Mouse (Mus musculus) CH12.LX (cell line): ENCODE results near the gene 1700020N01Rik. TPM values are rescaled to one million over a fixed set of nuclear protein-coding genes. Genes with fewer than 3 reads are reported as not detected.

Experiments used
- DNase-seq: peaks from one replicate; pipeline ENCODE4 v3.0.0-alpha.2; 2013; ENCODE audit errors: extremely low read depth
- H3K27ac ChIP-seq: 2 replicates; pipeline ENCODE4 v1.5.1; 2012; ENCODE audit warnings: low read depth, mild to moderate bottlenecking, control low read depth, moderate library complexity; ENCODE audit not compliant: insufficient read depth
- H3K27me3 ChIP-seq: replicated peaks from 2 replicates; pipeline ENCODE3; 2012; ENCODE audit warnings: inconsistent platforms
- H3K36me3 ChIP-seq, 2 experiments: replicated peaks in 1 of 2; 2 replicates each; pipeline versions ENCODE3 to v1.6.1; 2012; ENCODE audit warnings: inconsistent platforms in 1 of 2, low read length in 1 of 2, mild to moderate bottlenecking in 1 of 2, mixed read lengths in 1 of 2, moderate library complexity in 1 of 2; ENCODE audit not compliant: control insufficient read depth in 1 of 2, insufficient read depth in 1 of 2
- H3K4me1 ChIP-seq, 2 experiments: 2 replicates each; pipeline ENCODE4 v1.6.1; 2012; ENCODE audit warnings: inconsistent platforms in 1 of 2, moderate library complexity in 1 of 2; ENCODE audit not compliant: insufficient read depth in 2 of 2, control insufficient read depth in 1 of 2
- H3K4me2 ChIP-seq: 2 replicates; pipeline ENCODE4 v1.6.1; 2012; ENCODE audit warnings: low read depth, mild to moderate bottlenecking, control low read depth; ENCODE audit not compliant: poor library complexity, insufficient read depth, severe bottlenecking
- H3K4me3 ChIP-seq, 3 experiments: fragments of 150-350 bp in 1 of 3; sonication (generic) in 1 of 3; replicated peaks in 1 of 3; 2 replicates each; pipeline versions ENCODE3 to v1.5.1; 2011 to 2012; ENCODE audit warnings: low read depth in 2 of 3, low read length in 2 of 3, mild to moderate bottlenecking in 2 of 3, moderate library complexity in 2 of 3, control low read depth in 1 of 3, improper control_type of control experiment in 1 of 3, inconsistent platforms in 1 of 3, mixed read lengths in 1 of 3; ENCODE audit not compliant: poor library complexity in 1 of 3
- H3K79me2 ChIP-seq: replicated peaks from 2 replicates; pipeline ENCODE4 v1.6.1; 2012; ENCODE audit warnings: mild to moderate bottlenecking, moderate library complexity; ENCODE audit not compliant: control insufficient read depth, poor library complexity, insufficient read depth, severe bottlenecking; ENCODE audit errors: extremely low read depth
- H3K9ac ChIP-seq: 2 replicates; pipeline ENCODE4 v1.6.1; 2012; ENCODE audit warnings: low read depth, mild to moderate bottlenecking, control low read depth, moderate library complexity; ENCODE audit not compliant: insufficient read depth
- H3K9me3 ChIP-seq: replicated peaks from 2 replicates; pipeline ENCODE3; 2012; ENCODE audit warnings: low read length, inconsistent platforms, mixed read lengths
- BHLHE40 ChIP-seq: IDR thresholded peaks from 2 replicates; pipeline ENCODE4 v1.6.1; 2011; ENCODE audit warnings: mild to moderate bottlenecking, low read depth, low read length, improper control_type of control experiment
- CHD2 ChIP-seq: IDR thresholded peaks from 2 replicates; pipeline ENCODE4 v1.6.1; 2011; ENCODE audit warnings: low read length, improper control_type of control experiment
- CTCF ChIP-seq, 2 experiments: IDR thresholded peaks in 1 of 2; conservative IDR thresholded peaks in 1 of 2; 2 replicates each; pipeline ENCODE4 v1.5.1; 2011 to 2012; ENCODE audit warnings: low read depth in 2 of 2, low read length in 2 of 2, improper control_type of control experiment in 1 of 2, inconsistent platforms in 1 of 2, mild to moderate bottlenecking in 1 of 2, moderate library complexity in 1 of 2
- ELF1 ChIP-seq: IDR thresholded peaks from 2 replicates; pipeline ENCODE4 v1.6.1; 2014; ENCODE audit warnings: low read depth, mild to moderate bottlenecking, inconsistent platforms, low read length, improper control_type of control experiment
- ETS1 ChIP-seq: conservative IDR thresholded peaks from 2 replicates; pipeline ENCODE4 v1.6.1; 2012; ENCODE audit warnings: low read depth, mild to moderate bottlenecking, inconsistent platforms, low read length, improper control_type of control experiment, moderate library complexity
- GABPA ChIP-seq: IDR thresholded peaks from 2 replicates; pipeline ENCODE4 v1.6.1; 2012; ENCODE audit warnings: low read depth, low read length, improper control_type of control experiment, inconsistent platforms; ENCODE audit not compliant: insufficient replicate concordance
- HCFC1 ChIP-seq: IDR thresholded peaks from 2 replicates; pipeline ENCODE4 v1.6.1; 2012; ENCODE audit warnings: low read depth, mild to moderate bottlenecking, inconsistent platforms, low read length, improper control_type of control experiment
- IRF4 ChIP-seq: IDR thresholded peaks from 2 replicates; pipeline ENCODE4 v1.6.1; 2014; ENCODE audit warnings: low read depth, mild to moderate bottlenecking, inconsistent platforms, low read length, improper control_type of control experiment
- JUND ChIP-seq: conservative IDR thresholded peaks from 2 replicates; pipeline ENCODE4 v1.6.1; 2011; ENCODE audit warnings: low read depth, low read length, improper control_type of control experiment
- MAFK ChIP-seq: IDR thresholded peaks from 2 replicates; pipeline ENCODE4 v1.6.1; 2011; ENCODE audit warnings: low read length, improper control_type of control experiment; ENCODE audit not compliant: insufficient replicate concordance
- MAZ ChIP-seq: IDR thresholded peaks from 2 replicates; pipeline ENCODE4 v1.6.1; 2012; ENCODE audit warnings: low read depth, mild to moderate bottlenecking, inconsistent platforms, low read length, improper control_type of control experiment, moderate library complexity
- MEF2A ChIP-seq: IDR thresholded peaks from 2 replicates; pipeline ENCODE4 v1.6.1; 2014; ENCODE audit warnings: low read depth, mild to moderate bottlenecking, inconsistent platforms, low read length, improper control_type of control experiment, borderline replicate concordance
- MXI1 ChIP-seq: IDR thresholded peaks from 2 replicates; pipeline ENCODE4 v1.6.1; 2011; ENCODE audit warnings: mild to moderate bottlenecking, low read depth, low read length, improper control_type of control experiment
- MYC ChIP-seq: IDR thresholded peaks from 2 replicates; pipeline ENCODE4 v1.6.1; 2011; ENCODE audit warnings: low read depth, mild to moderate bottlenecking, improper control_type of control experiment, low read length
- NRF1 ChIP-seq: IDR thresholded peaks from 2 replicates; pipeline ENCODE4 v1.6.1; 2014; ENCODE audit warnings: low read depth, mild to moderate bottlenecking, inconsistent platforms, low read length, improper control_type of control experiment, moderate library complexity
- PAX5 ChIP-seq: IDR thresholded peaks from 2 replicates; pipeline ENCODE4 v1.6.1; 2012; ENCODE audit warnings: low read length, inconsistent platforms, mixed read lengths
- POLR2A ChIP-seq: IDR thresholded peaks from 2 replicates; pipeline ENCODE4 v1.6.1; 2011; ENCODE audit warnings: low read depth, mild to moderate bottlenecking, improper control_type of control experiment, low read length
- RAD21 ChIP-seq: IDR thresholded peaks from 2 replicates; pipeline ENCODE4 v1.6.1; 2011; ENCODE audit warnings: low read depth, mild to moderate bottlenecking, low read length, improper control_type of control experiment, moderate library complexity
- SIN3A ChIP-seq: IDR thresholded peaks from 2 replicates; pipeline ENCODE4 v1.6.1; 2012; ENCODE audit warnings: low read length, improper control_type of control experiment, inconsistent platforms
- SMC3 ChIP-seq: IDR thresholded peaks from 2 replicates; pipeline ENCODE4 v1.6.1; 2011; ENCODE audit warnings: low read depth, low read length, improper control_type of control experiment
- TBP ChIP-seq: conservative IDR thresholded peaks from 2 replicates; pipeline ENCODE4 v1.6.1; 2011; ENCODE audit warnings: low read depth, low read length, improper control_type of control experiment
- UBTF ChIP-seq: IDR thresholded peaks from 2 replicates; pipeline ENCODE4 v1.6.1; 2012; ENCODE audit warnings: low read depth, mild to moderate bottlenecking, inconsistent platforms, low read length, improper control_type of control experiment, moderate library complexity
- USF2 ChIP-seq: conservative IDR thresholded peaks from 2 replicates; pipeline ENCODE4 v1.6.1; 2011; ENCODE audit warnings: low read depth, low read length, improper control_type of control experiment
- ZC3H11A ChIP-seq: IDR thresholded peaks from 2 replicates; pipeline ENCODE4 v1.6.1; 2012; ENCODE audit warnings: low read depth, mild to moderate bottlenecking, inconsistent platforms, low read length, improper control_type of control experiment
- ZKSCAN1 ChIP-seq: IDR thresholded peaks from 2 replicates; pipeline ENCODE4 v1.6.1; 2012; ENCODE audit warnings: low read depth, inconsistent platforms, low read length, improper control_type of control experiment, borderline replicate concordance
- ZNF384 ChIP-seq: IDR thresholded peaks from 2 replicates; pipeline ENCODE4 v1.6.1; 2012; ENCODE audit warnings: low read depth, low read length, improper control_type of control experiment, inconsistent platforms
- dilution Hi-C: fragments of 300-500 bp; cut with MboI; formaldehyde crosslinking; loops from 2 replicates; pipeline ENCODE4 v1.14.3; 2020; ENCODE audit warnings: low sequenced_read_pairs; ENCODE audit not compliant: extremely low pct_unique_long_range_greater_than_20kb, extremely low pct_ligation_motif_present
- in situ Hi-C: fragments of 300-500 bp; cut with MboI; formaldehyde crosslinking; loops from 3 replicates; pipeline ENCODE4 v1.14.3; 2019; ENCODE audit warnings: low sequenced_read_pairs, low pct_ligation_motif_present, low pct_unique_long_range_greater_than_20kb, mixed read lengths
- polyA plus RNA-seq: library from polyadenylated mRNA; unstranded; fragments of >175 nt; gene quantifications from 2 replicates; pipeline ENCODE4 v1.2.1, GENCODE M21; 2012; ENCODE audit warnings: low read depth; ENCODE audit not compliant: insufficient read length
- total RNA-seq, 2 experiments: library from RNA; depleted of rRNA; stranded (reverse); fragments of 300-350 nt in 1 of 2; fragments of >200 nt in 1 of 2; gene quantifications; 2 replicates each; pipeline ENCODE4 v1.2.3; 2012 to 2014

The 1700020N01Rik gene
- total and polyA plus RNA-seq, 3 experiments, result not detected

DNA sequence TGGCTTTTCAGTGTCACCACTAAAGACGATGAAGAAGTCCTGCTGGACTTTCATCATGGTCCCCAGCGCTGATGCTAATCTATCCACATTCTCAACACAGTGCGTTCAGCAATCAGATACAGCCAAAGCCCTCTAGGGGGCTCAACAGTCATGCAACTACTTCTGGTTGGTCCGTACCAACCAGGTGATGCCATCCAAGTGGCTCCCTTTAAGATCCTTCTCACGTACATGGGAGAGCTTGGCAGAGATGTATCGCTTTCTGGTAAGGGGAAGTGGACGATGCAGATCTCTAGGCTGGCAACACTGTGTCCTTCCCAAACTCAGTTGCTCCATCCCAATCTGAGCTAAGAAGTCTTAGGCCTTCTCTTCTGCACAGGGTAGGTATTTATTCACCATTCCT lies 60.5 kb downstream of the 1700020N01Rik start:
- in situ Hi-C loops (no loop called here), dilution Hi-C loops (no loop called here)
- DNase-seq, result no peak
- H3K27me3 ChIP-seq, result no peaks in the 10 kb centered on the region
- no peaks in the 10 kb centered on the region for H3K79me2 ChIP-seq
- no peak overlapping the region for H3K9ac ChIP-seq
- no peaks in the 10 kb centered on the region for H3K4me1 ChIP-seq
- H3K27ac ChIP-seq, result no peak overlapping the region
- no peaks in the 10 kb centered on the region for H3K36me3 ChIP-seq
- H3K4me2 ChIP-seq, result no peak overlapping the region
- no peak overlapping the region for H3K4me3 ChIP-seq
- H3K9me3 ChIP-seq, result no peaks in the 10 kb centered on the region
- peak; percentile 51 for TF ChIP-seq SMC3
- TF ChIP-seq RAD21, result peak; percentile 54
- no peak for TF ChIP-seq NRF1
- peak in 1 of 2 experiments; percentile 56; a peak in 2 of 4 replicates for TF ChIP-seq CTCF (conservative IDR thresholded peaks at IDR 0.05 in 1 of 2, IDR thresholded peaks at IDR 0.05 in 1 of 2; ENCODE audit: low read depth in 2 of 2, low read length in 2 of 2)
- TF ChIP-seq, all 38 proteins: peak for 3

DNA sequence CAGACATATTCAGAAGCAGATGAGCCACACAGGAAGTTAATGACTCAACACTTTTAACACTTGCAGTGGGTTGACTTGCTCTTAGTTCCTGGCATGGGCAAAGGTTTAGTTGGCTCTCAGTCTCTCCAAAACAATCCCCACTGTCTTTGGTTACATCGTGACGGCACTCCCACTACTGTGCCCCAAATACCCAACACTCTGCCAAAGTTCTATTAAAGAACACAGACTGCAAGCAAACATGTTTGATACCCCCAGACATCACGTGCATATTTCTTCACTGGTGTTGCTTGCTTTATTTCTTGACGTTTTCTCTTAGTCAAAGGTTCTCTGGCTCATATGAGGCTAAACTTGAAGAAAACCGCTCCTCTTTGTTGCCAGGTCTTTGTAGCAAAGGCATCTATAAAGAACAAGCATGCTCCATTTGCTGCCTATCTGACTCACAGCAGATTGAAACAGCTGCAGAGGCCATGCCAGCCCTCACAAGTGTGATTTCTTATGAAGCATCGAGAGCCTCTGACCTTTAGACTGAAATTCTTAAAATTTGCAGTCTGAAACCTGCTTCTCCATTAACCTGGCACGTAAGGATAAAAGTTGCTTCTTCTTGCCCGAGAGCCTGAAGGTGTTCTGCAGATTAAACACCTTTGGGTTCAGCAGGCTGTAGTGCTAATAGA lies 66.8 kb downstream of the 1700020N01Rik start:
- Histone ChIP-seq H3K4me3 (no peak overlapping the region), H3K4me1 (peaks cover 0 to 6% of the 10 kb centered on the region in 2 experiments; a peak in 1 of 4 replicates), H3K9me3 (no peaks in the 10 kb centered on the region), H3K79me2 (no peaks in the 10 kb centered on the region), H3K4me2 (no peak overlapping the region), H3K36me3 (no peaks in the 10 kb centered on the region), H3K9ac (no peak overlapping the region), H3K27ac (no peak overlapping the region), H3K27me3 (no peaks in the 10 kb centered on the region)
- dilution Hi-C loops, result no loop called here
- DNase-seq, result no peak
- TF ChIP-seq MYC (no peak), JUND (no peak), USF2 (no peak), HCFC1 (no peak), CTCF (conservative IDR thresholded peaks at IDR 0.05 in 1 of 2, IDR thresholded peaks at IDR 0.05 in 1 of 2; ENCODE audit: low read depth in 2 of 2, low read length in 2 of 2) (no peak), CHD2 (no peak), TBP (no peak), MXI1 (no peak), ELF1 (no peak), GABPA (no peak), MAZ (no peak)
- in situ Hi-C loops, result no loop called here

GRCm38 (mm10) chr10:21668976-21669375 lies 76.0 kb downstream of the 1700020N01Rik start:
- DNase-seq, result no peak
- in situ Hi-C loops, result no loop called here
- dilution Hi-C loops, result no loop called here
- H3K4me3 ChIP-seq, result no peak overlapping the region
- no peaks in the 10 kb centered on the region for H3K79me2 ChIP-seq
- no peak overlapping the region for H3K4me2 ChIP-seq
- no peaks in the 10 kb centered on the region for H3K36me3 ChIP-seq
- H3K27me3 ChIP-seq, result no peaks in the 10 kb centered on the region
- H3K9ac ChIP-seq, result no peak overlapping the region
- no peak overlapping the region for H3K27ac ChIP-seq
- H3K4me1 ChIP-seq, result peaks cover 2 to 10% of the 10 kb centered on the region in 2 experiments; a peak in 2 of 4 replicates
- H3K9me3 ChIP-seq, result no peaks in the 10 kb centered on the region
- TF ChIP-seq POLR2A (no peak), MEF2A (no peak), BHLHE40 (no peak), ZKSCAN1 (no peak), SMC3 (no peak), ETS1 (no peak), ZC3H11A (no peak), MAFK (no peak), GABPA (no peak), SIN3A (no peak), PAX5 (no peak), ZNF384 (no peak), UBTF (no peak), CTCF (conservative IDR thresholded peaks at IDR 0.05 in 1 of 2, IDR thresholded peaks at IDR 0.05 in 1 of 2; ENCODE audit: low read depth in 2 of 2, low read length in 2 of 2) (no peak), IRF4 (no peak)
